Mouse (Mus musculus): ENCODE measurements at regions not wholly inside any gene's neighbourhood (a gene's known extent, or its start where the extent isn't known, plus 50 kb on each side); places are given as distances from the start of the nearest gene placed in this dataset.
A peak's percentile ranks its signal among the peaks of the same experiment; 100 is the strongest.

GRCm38 (mm10) chr13:53788809-53789208 is 266.7 kb downstream of the Drd1 start:
- no peak for DNase-seq

GRCm38 (mm10) chr13:53783492-53783891 is 272.0 kb downstream of the Drd1 start:
- peak; percentile 6 to 9 for DNase-seq

GRCm38 (mm10) chr13:53779150-53779549 is 276.4 kb downstream of the Drd1 start:
- no peak for DNase-seq

GRCm38 (mm10) chr13:53776421-53776820 is 279.1 kb downstream of the Drd1 start:
- no peak for DNase-seq

- peak in 1 of 2 experiments; percentile 3 for DNase-seq
Measured at GRCm38 (mm10) chr13:53775687-53776086, 279.8 kb downstream of the Drd1 start.

GRCm38 (mm10) chr13:53764613-53765243 is 290.8 kb downstream of the Drd1 start:
- DNase-seq = no peak

- no peak for DNase-seq
Measured at GRCm38 (mm10) chr13:53757576-53758237, 284.8 kb upstream of the Msx2 start.

GRCm38 (mm10) chr13:53756970-53757530 is 284.2 kb upstream of the Msx2 start:
- no peak for DNase-seq

GRCm38 (mm10) chr13:53755046-53755615 is 282.3 kb upstream of the Msx2 start:
- no peak for DNase-seq

GRCm38 (mm10) chr13:53753049-53753448 is 280.2 kb upstream of the Msx2 start:
- no peak for DNase-seq

- DNase-seq = no peak
Measured at GRCm38 (mm10) chr13:53740981-53741380, 268.1 kb upstream of the Msx2 start.

GRCm38 (mm10) chr13:53739127-53739526 is 266.3 kb upstream of the Msx2 start:
- no peak for DNase-seq

GRCm38 (mm10) chr13:53734944-53735343 is 262.1 kb upstream of the Msx2 start:
- no peak for DNase-seq

- DNase-seq = no peak
Measured at GRCm38 (mm10) chr13:53730259-53730902, 257.5 kb upstream of the Msx2 start.

- DNase-seq = no peak
Measured at GRCm38 (mm10) chr13:53729848-53730247, 257.0 kb upstream of the Msx2 start.

- no peak for DNase-seq
Measured at GRCm38 (mm10) chr13:53726031-53726430, 253.2 kb upstream of the Msx2 start.

GRCm38 (mm10) chr13:53722881-53723280 is 250.0 kb upstream of the Msx2 start:
- no peak for DNase-seq

GRCm38 (mm10) chr13:53721038-53721463 is 248.2 kb upstream of the Msx2 start:
- no peak for DNase-seq

GRCm38 (mm10) chr13:53717582-53717981 is 244.7 kb upstream of the Msx2 start:
- DNase-seq = no peak

GRCm38 (mm10) chr13:53717086-53717485 is 244.2 kb upstream of the Msx2 start:
- DNase-seq = no peak

GRCm38 (mm10) chr13:53709062-53709461 is 236.2 kb upstream of the Msx2 start:
- DNase-seq = no peak

- DNase-seq = no peak
Measured at GRCm38 (mm10) chr13:53707548-53707947, 234.7 kb upstream of the Msx2 start.

GRCm38 (mm10) chr13:53704104-53704503 is 231.2 kb upstream of the Msx2 start:
- DNase-seq = no peak
